ENCODE assay signal across 16 mouse cellular contexts in genomic region chr10:43623510-43623909, GRCm38 (mm10).
"Had no signal": no experiment of that assay in that cellular context is flagged by ENCODE, and none has a peak within 500 bp of the region (broad histone marks: within the 10 kb centered on the region; RNA-seq: fewer than 3 reads in every experiment).

No protein-coding gene starts in this region.

- DNase-seq: kidney, postnatal 25 days; layer of hippocampus, postnatal 36 days; lung, adult 18-20 months; lung, postnatal 10 days; lung, postnatal 4 days; midbrain, embryonic 14.5 days; thymus, postnatal 25 days had no signal

- H3K9ac ChIP-seq: lung, embryonic 15.5 days; neural tube, embryonic 12.5 days had no signal

- H3K27me3 ChIP-seq: lung, embryonic 15.5 days; neural tube, embryonic 12.5 days had no signal

- H3K4me2 ChIP-seq: lung, embryonic 15.5 days; midbrain, embryonic 11.5 days; neural tube, embryonic 12.5 days had no signal

- H3K36me3 ChIP-seq: lung, embryonic 15.5 days; neural tube, embryonic 12.5 days had no signal

- H3K4me3 ChIP-seq: layer of hippocampus, adult 2 months; left cerebral cortex, adult 2 months; lung, embryonic 15.5 days; neural tube, embryonic 12.5 days had no signal

- H3K9me3 ChIP-seq: lung, embryonic 15.5 days; neural tube, embryonic 12.5 days had no signal

- ATAC-seq: hindbrain, postnatal 0 days; inflammation-experienced regulatory T-cells, adult 6 months; intestine, postnatal 0 days had no signal

- H3K27ac ChIP-seq: hindbrain, postnatal 0 days; kidney, postnatal 0 days; layer of hippocampus, adult 2 months; left cerebral cortex, adult 2 months; lung, embryonic 15.5 days; neural tube, embryonic 12.5 days had no signal
